Mouse (Mus musculus): ENCODE measurements at regions not wholly inside any gene's neighbourhood (a gene's known extent, or its start where the extent isn't known, plus 50 kb on each side); places are given as distances from the start of the nearest gene placed in this dataset.

DNA sequence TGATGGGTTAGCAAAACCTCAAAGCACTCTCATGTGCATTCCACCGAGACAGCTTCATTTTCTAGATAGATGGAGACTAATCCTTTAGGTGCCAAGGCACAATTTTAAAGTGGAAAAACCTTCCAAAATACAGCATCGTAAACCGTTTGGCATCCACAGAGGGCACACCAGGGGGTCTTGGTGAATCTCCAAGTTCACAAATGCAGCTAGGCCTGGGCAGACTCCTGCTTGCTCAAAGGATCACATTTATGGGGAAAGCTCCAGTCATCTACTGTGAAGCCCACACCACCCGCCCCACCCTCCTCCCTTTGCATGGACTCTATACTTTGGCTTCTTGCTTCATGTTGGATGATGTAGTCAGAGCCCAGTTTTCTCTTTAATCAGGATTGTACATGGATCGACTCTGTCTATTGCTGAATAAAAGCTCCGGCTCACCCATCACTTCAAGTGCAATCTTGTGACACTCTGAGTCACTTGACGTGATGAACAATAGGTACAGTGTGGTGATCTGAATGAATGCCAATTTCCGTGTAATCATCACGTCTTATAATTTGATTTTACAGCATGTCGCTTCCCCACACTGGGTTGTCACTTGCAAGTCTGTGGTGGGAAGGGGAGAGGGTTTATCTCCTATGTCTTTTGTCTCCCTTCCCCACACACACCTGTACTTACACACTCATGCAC is 129.2 kb upstream of the Pkdcc start:
- 91% methylated on average over 10 of the region's 10 CpGs for WGBS
- H3K27ac ChIP-seq = no peak overlapping the region
- H3K36me3 ChIP-seq = no peaks in the 10 kb centered on the region
- DNase-seq (ENCODE audit: low spot score) = no peak
- H3K4me3 ChIP-seq = no peak overlapping the region
- H3K4me1 ChIP-seq (replicated peaks) = peaks cover 18% of the 10 kb centered on the region; the same call in 1 of the 2 replicates
- H3K27me3 ChIP-seq (ENCODE audit: insufficient read depth, poor library complexity, severe bottlenecking) = peaks cover 48% of the 10 kb centered on the region
- H3K9me3 ChIP-seq = peaks cover 4% of the 10 kb centered on the region; the same call in 1 of the 2 replicates

- Histone ChIP-seq H3K27ac (no peak overlapping the region), H3K4me3 (no peak overlapping the region), H3K36me3 (no peaks in the 10 kb centered on the region), H3K4me1 (replicated peaks) (peaks cover 18% of the 10 kb centered on the region; the same call in 1 of the 2 replicates), H3K9me3 (peaks cover 4% of the 10 kb centered on the region; the same call in 1 of the 2 replicates), H3K27me3 (ENCODE audit: insufficient read depth, poor library complexity, severe bottlenecking) (peaks cover 43% of the 10 kb centered on the region)
- DNase-seq (ENCODE audit: low spot score) = no peak
- WGBS = 70% methylated on average over 2 of the region's 2 CpGs
Observed at GRCm38 (mm10) chr17:83086703-83087102, 128.4 kb upstream of the Pkdcc start.

GRCm38 (mm10) chr17:83088471-83088870 is 126.6 kb upstream of the Pkdcc start:
- Histone ChIP-seq H3K27me3 (ENCODE audit: insufficient read depth, poor library complexity, severe bottlenecking) (peaks cover 26% of the 10 kb centered on the region), H3K36me3 (no peaks in the 10 kb centered on the region), H3K9me3 (peaks cover 4% of the 10 kb centered on the region; the same call in 1 of the 2 replicates), H3K27ac (no peak overlapping the region), H3K4me1 (replicated peaks) (peaks cover 14% of the 10 kb centered on the region; the same call in 1 of the 2 replicates), H3K4me3 (no peak overlapping the region)
- DNase-seq (ENCODE audit: low spot score) = no peak
- WGBS = 90% methylated on average over 2 of the region's 2 CpGs

- H3K4me1 ChIP-seq (replicated peaks) = 0 out of 2 replicates have a peak, but pooled peaks cover 10% of the 10 kb centered on the region
- H3K9me3 ChIP-seq = peaks cover 4% of the 10 kb centered on the region; the same call in 1 of the 2 replicates
- H3K27me3 ChIP-seq (ENCODE audit: insufficient read depth, poor library complexity, severe bottlenecking) = peaks cover 22% of the 10 kb centered on the region; the same call in 1 of the 2 replicates
- WGBS = 85% methylated on average over 10 of the region's 10 CpGs
- H3K27ac ChIP-seq = no peak overlapping the region
- no peak for DNase-seq (ENCODE audit: low spot score)
- no peaks in the 10 kb centered on the region for H3K36me3 ChIP-seq
- H3K4me3 ChIP-seq = no peak overlapping the region
Observed at GRCm38 (mm10) chr17:83089856-83090692, 125.0 kb upstream of the Pkdcc start.

DNA sequence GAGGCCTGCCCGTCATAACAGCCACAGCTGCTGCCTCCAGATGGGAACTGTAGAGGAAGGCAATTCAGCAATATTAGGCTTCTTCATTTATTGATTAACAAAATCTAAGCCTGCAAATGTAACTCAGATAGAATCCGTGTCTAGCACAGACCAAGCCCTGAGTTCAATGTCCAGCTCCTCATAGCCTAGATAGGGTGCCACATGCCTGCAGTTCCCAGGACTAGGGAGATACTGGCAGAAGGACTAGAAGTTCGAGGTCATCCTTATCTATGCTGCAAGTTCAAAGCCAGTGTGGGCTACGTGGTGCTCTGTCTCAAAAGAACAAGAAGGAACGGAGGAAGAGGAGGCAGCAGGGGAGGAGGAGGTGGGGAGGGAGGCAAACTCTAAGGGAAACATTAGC is 121.2 kb upstream of the Pkdcc start:
- H3K4me1 ChIP-seq (replicated peaks) = peaks cover 9% of the 10 kb centered on the region; the same call in 1 of the 2 replicates
- H3K36me3 ChIP-seq = no peaks in the 10 kb centered on the region
- H3K27ac ChIP-seq = no peak overlapping the region
- no peak overlapping the region for H3K4me3 ChIP-seq
- no peak for DNase-seq (ENCODE audit: low spot score)
- H3K9me3 ChIP-seq = no peaks in the 10 kb centered on the region
- 84% methylated on average over 5 of the region's 5 CpGs for WGBS
- H3K27me3 ChIP-seq (ENCODE audit: insufficient read depth, poor library complexity, severe bottlenecking) = peaks cover 21% of the 10 kb centered on the region

- H3K4me3 ChIP-seq = no peak overlapping the region
- H3K27me3 ChIP-seq (ENCODE audit: insufficient read depth, poor library complexity, severe bottlenecking) = peaks cover 24% of the 10 kb centered on the region
- no peak overlapping the region for H3K27ac ChIP-seq
- 75% methylated on average over 8 of the region's 8 CpGs for WGBS
- H3K9me3 ChIP-seq = no peaks in the 10 kb centered on the region
- H3K4me1 ChIP-seq (replicated peaks) = peaks cover 20% of the 10 kb centered on the region
- no peak for DNase-seq (ENCODE audit: low spot score)
- H3K36me3 ChIP-seq = no peaks in the 10 kb centered on the region
Observed at GRCm38 (mm10) chr17:83096451-83096850, 118.6 kb upstream of the Pkdcc start.

DNA sequence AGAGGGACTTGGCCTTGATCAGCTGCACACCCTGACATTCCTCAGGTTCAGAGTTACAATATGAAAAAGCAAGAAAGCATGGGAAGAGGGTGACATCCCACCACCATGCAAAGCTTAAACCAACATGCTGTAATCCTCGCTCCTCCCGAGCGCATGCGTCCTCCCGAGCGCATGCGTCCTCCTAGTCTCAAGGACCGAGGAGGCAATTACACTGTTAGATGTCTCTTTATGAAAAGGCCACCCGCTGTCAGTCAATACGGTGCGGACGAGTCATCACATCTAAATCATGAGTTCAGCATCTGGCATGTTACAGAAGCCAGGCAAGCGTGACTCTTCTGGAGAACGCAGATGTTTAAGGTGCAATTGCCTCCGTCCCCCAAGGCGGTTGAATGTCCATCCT is 117.1 kb upstream of the Pkdcc start:
- H3K4me1 ChIP-seq (replicated peaks) = peaks cover 20% of the 10 kb centered on the region
- H3K36me3 ChIP-seq = no peaks in the 10 kb centered on the region
- H3K9me3 ChIP-seq = no peaks in the 10 kb centered on the region
- H3K27ac ChIP-seq = no peak overlapping the region
- no peak for DNase-seq (ENCODE audit: low spot score)
- 84% methylated on average over 16 of the region's 16 CpGs for WGBS
- H3K27me3 ChIP-seq (ENCODE audit: insufficient read depth, poor library complexity, severe bottlenecking) = peaks cover 37% of the 10 kb centered on the region
- no peak overlapping the region for H3K4me3 ChIP-seq

DNA sequence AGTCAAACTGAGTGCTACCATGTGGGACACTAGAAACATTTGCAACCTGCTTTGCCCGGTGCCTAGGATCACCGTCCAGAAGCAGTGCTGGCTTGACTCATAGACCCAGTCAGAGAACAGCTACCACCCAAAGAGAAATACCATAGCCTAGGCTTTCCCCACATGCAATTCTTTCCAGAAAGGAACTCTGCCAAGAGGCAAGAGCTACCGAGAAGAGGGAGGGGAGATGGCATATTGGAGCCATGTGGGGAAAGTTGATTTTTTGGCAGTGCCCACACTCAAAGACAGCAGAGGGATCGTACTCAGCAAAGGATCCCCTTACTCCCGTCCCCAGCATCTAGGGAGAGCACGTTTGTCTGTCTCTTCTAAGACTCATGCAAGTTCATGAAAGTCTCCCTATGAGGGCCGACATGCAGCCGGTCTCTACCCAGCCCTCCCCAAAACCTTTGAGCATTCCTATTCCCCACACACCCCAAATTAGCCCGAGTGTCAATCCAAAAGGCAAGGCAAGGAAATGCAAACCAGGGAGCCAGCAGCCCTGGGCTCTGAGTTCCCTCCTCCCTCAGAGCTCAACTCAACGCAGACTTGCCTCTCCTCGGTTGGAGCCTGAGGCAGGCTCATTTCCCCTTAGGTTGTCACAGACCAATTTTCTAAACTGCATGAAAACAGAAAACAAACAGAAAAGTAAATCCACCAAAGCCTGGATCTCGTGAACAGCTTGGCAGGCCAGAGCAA is 116.2 kb upstream of the Pkdcc start:
- H3K27me3 ChIP-seq (ENCODE audit: insufficient read depth, poor library complexity, severe bottlenecking) = peaks cover 41% of the 10 kb centered on the region
- H3K9me3 ChIP-seq = no peaks in the 10 kb centered on the region
- WGBS = 72% methylated on average over 12 of the region's 12 CpGs
- H3K27ac ChIP-seq = no peak overlapping the region
- peaks cover 20% of the 10 kb centered on the region for H3K4me1 ChIP-seq (replicated peaks)
- no peak for DNase-seq (ENCODE audit: low spot score)
- H3K4me3 ChIP-seq = no peak overlapping the region
- H3K36me3 ChIP-seq = no peaks in the 10 kb centered on the region

- no peaks in the 10 kb centered on the region for H3K36me3 ChIP-seq
- H3K4me1 ChIP-seq (replicated peaks) = peaks cover 15% of the 10 kb centered on the region
- peaks cover 34% of the 10 kb centered on the region for H3K27me3 ChIP-seq (ENCODE audit: insufficient read depth, poor library complexity, severe bottlenecking)
- no peak overlapping the region for H3K4me3 ChIP-seq
- peak overlapping the region; percentile 46; the same call in 1 of the 2 replicates for H3K27ac ChIP-seq
- no peak for DNase-seq (ENCODE audit: low spot score)
- no peaks in the 10 kb centered on the region for H3K9me3 ChIP-seq
- 78% methylated on average over 7 of the region's 7 CpGs for WGBS
Observed at GRCm38 (mm10) chr17:83101035-83101434, 114.1 kb upstream of the Pkdcc start.

GRCm38 (mm10) chr17:83101756-83102155 is 113.3 kb upstream of the Pkdcc start:
- no peak for DNase-seq (ENCODE audit: low spot score)

DNA sequence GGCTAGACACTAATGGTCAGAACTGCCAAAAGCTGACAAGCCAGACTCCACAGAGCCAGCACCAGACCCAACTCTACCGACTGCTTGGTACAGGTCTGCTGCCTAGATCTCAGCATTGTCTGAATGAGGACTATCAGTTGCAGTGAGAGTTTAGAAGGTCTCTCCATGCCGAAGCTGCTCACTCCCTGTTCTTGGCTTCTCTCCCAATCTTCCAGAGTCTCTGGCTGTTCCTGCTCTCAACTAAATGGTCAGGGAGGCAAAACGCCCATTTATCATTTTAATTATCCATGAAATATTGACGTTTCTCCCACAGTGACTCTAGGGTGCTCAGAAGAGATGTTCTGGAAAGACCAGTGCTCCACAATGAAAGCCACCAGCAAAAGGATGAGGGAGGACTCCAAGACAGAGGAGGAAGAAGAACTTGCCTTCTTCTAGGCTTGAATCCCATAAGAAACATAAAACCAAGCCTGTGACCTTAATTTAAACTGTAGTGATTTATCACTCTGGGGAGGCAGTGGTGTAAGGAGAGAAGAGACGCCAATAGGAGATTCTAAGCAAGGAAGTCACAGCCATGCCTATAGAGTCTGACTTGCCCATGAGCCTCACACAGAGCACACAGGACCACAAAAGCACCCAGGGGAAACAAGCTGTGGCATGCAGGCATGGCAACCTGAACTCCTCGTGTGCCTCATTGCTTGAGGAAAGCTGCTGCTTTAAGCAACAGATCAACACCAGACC is 112.2 kb upstream of the Pkdcc start:
- Histone ChIP-seq H3K9me3 (no peaks in the 10 kb centered on the region), H3K27me3 (ENCODE audit: insufficient read depth, poor library complexity, severe bottlenecking) (peaks cover 35% of the 10 kb centered on the region), H3K27ac (no peak overlapping the region), H3K36me3 (no peaks in the 10 kb centered on the region), H3K4me1 (replicated peaks) (peaks cover 12% of the 10 kb centered on the region), H3K4me3 (no peak overlapping the region)
- WGBS = 74% methylated on average over 6 of the region's 6 CpGs
- DNase-seq (ENCODE audit: low spot score) = no peak

More at GRCm38 (mm10) chr17:83101756-83102155, 113.3 kb upstream of the Pkdcc start:
- Histone ChIP-seq H3K4me3 (no peak overlapping the region), H3K36me3 (no peaks in the 10 kb centered on the region), H3K9me3 (no peaks in the 10 kb centered on the region), H3K4me1 (replicated peaks) (peaks cover 12% of the 10 kb centered on the region), H3K27me3 (ENCODE audit: insufficient read depth, poor library complexity, severe bottlenecking) (peaks cover 35% of the 10 kb centered on the region), H3K27ac (no peak overlapping the region)
- 94% methylated on average over 14 of the region's 14 CpGs for WGBS

- H3K27me3 ChIP-seq (ENCODE audit: insufficient read depth, poor library complexity, severe bottlenecking) = 0 out of 2 replicates have a peak, but pooled peaks cover 13% of the 10 kb centered on the region
- no peaks in the 10 kb centered on the region for H3K36me3 ChIP-seq
- DNase-seq (ENCODE audit: low spot score) = no peak
- H3K9me3 ChIP-seq = no peaks in the 10 kb centered on the region
- WGBS = 71% methylated on average over 10 of the region's 10 CpGs
- no peak overlapping the region for H3K27ac ChIP-seq
- H3K4me1 ChIP-seq (replicated peaks) = peaks cover 21% of the 10 kb centered on the region
- H3K4me3 ChIP-seq = no peak overlapping the region
Observed at GRCm38 (mm10) chr17:83108151-83108550, 106.9 kb upstream of the Pkdcc start.
